In the genomic region with DNA sequence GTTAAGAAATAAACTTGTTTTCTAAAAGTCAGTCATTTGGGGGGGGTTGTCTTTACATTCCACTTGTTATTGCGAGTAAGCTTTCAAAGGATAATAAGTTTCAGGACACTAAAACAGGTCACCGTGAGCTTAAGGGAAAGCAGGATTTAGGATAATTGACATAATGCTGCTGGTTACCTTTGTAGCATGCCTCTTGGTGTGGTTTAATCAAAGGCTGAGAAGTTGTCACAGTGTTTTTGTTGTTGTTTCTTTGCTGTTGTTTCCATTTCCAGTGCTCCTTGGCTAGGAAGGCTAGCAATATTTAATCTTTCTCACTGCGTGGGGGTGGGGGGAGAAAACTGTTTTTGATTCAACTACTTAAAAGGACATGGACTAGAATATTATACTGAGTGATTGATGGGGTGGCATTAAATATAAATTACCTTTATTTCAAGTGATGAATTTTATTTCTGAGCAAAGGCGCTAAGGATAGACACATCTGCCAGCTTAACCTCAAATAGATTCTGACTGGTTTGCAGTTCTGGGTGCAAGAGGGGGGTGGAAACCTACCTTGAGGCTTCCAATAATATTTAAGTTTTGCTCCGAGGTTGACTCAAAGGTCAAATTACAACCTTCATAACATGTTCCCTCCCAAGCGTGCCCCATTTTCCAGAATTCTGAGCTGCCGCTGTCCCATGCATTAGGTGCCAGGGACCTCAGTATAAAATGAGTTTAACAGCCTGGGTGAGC, we compare ENCODE assay signal across 8 mouse cellular contexts. TPM values are rescaled to one million over a fixed set of nuclear protein-coding genes. Genes with fewer than 3 reads are reported as not detected.
A peak's percentile ranks its signal among the peaks of the same experiment; 100 is the strongest.
DNase-seq lines count a peak whose midpoint lies in the region; ATAC-seq and TF ChIP-seq lines count a peak whose summit lies in the region.

No protein-coding gene starts in this region.

- no peaks in the 10 kb centered on the region for H3K9me3 ChIP-seq in heart, embryonic 15.5 days (replicated peaks)
- no peaks in the 10 kb centered on the region for H3K9me3 ChIP-seq in limb, embryonic 13.5 days

- peak overlapping the region; percentile 49 for H3K4me2 ChIP-seq in heart, embryonic 15.5 days
- peak overlapping the region; percentile 78 for H3K4me2 ChIP-seq in limb, embryonic 13.5 days (replicated peaks)

- peak; percentile 5 for DNase-seq in cerebellum, adult 11-12 months
- DNase-seq in cerebellum, postnatal 4 days (ENCODE audit: low spot score in 2 of 2) = no peak
- DNase-seq in 3T3-L1 (ENCODE audit: low read depth, low spot score) = peak; percentile 38
- no peak for DNase-seq in urinary bladder, adult 18-20 months (ENCODE audit: low spot score in 2 of 2)

- H3K9ac ChIP-seq in heart, embryonic 15.5 days = no peak overlapping the region
- peak overlapping the region; percentile 39 for H3K9ac ChIP-seq in limb, embryonic 13.5 days

- H3K36me3 ChIP-seq in heart, embryonic 15.5 days = no peaks in the 10 kb centered on the region
- H3K36me3 ChIP-seq in limb, embryonic 13.5 days = no peaks in the 10 kb centered on the region
- H3K36me3 ChIP-seq in small intestine, adult 2 months (ENCODE audit: control insufficient read depth, insufficient read depth, low read length) = peaks cover 12% of the 10 kb centered on the region

- H3K4me3 ChIP-seq in heart, embryonic 15.5 days = peak overlapping the region; percentile 20; the same call in 1 of the 2 replicates
- peak overlapping the region; percentile 33 for H3K4me3 ChIP-seq in limb, embryonic 13.5 days
- no peak overlapping the region; the same call in 1 of the 2 replicates for H3K4me3 ChIP-seq in small intestine, adult 2 months (ENCODE audit: low read depth, low read length)

- H3K27ac ChIP-seq in heart, embryonic 15.5 days = no peak overlapping the region
- H3K27ac ChIP-seq in limb, embryonic 13.5 days = peak overlapping the region; percentile 44; the same call in 1 of the 2 replicates
- H3K27ac ChIP-seq in small intestine, adult 2 months (ENCODE audit: insufficient read depth, low read depth, low read length) = peak overlapping the region; percentile 10

- TF ChIP-seq CTCF in small intestine, adult 2 months (IDR thresholded peaks at IDR 0.05; ENCODE audit: extremely low read depth, insufficient read length, insufficient replicate concordance, low read depth, low read length) = no peak

- 65% methylated on average over 7 of the region's 7 CpGs for WGBS in heart, embryonic 15.5 days
- 25% methylated on average over 7 of the region's 7 CpGs for WGBS in limb, embryonic 13.5 days
- WGBS in small intestine, adult 2 months = 51% methylated on average over 7 of the region's 7 CpGs

- H3K27me3 ChIP-seq in heart, embryonic 15.5 days = no peaks in the 10 kb centered on the region
- no peaks in the 10 kb centered on the region for H3K27me3 ChIP-seq in limb, embryonic 13.5 days
- no peaks in the 10 kb centered on the region for H3K27me3 ChIP-seq in small intestine, adult 2 months (ENCODE audit: control insufficient read depth, insufficient read depth, low read length)

- no peak for ATAC-seq in heart, embryonic 15.5 days (replicated peaks; ENCODE audit: insufficient number of reproducible peaks, insufficient read depth, low FRiP score, low read depth)
- no peak for ATAC-seq in limb, embryonic 13.5 days (ENCODE audit: low FRiP score, low read depth)
- ATAC-seq in monocyte, adult 5-6 weeks (replicated peaks; ENCODE audit: insufficient number of reproducible peaks, low FRiP score, low TSS enrichment, poor library complexity, severe bottlenecking) = no peak

- H3K4me1 ChIP-seq in heart, embryonic 15.5 days (replicated peaks) = peaks cover 28% of the 10 kb centered on the region
- peaks cover 30% of the 10 kb centered on the region for H3K4me1 ChIP-seq in limb, embryonic 13.5 days
- peaks cover 10% of the 10 kb centered on the region for H3K4me1 ChIP-seq in small intestine, adult 2 months (ENCODE audit: control insufficient read depth, insufficient read depth, insufficient read length, low read length)

- TF ChIP-seq POLR2A in small intestine, adult 2 months (IDR thresholded peaks at IDR 0.05; ENCODE audit: low read depth, low read length) = no peak

RNA-seq across cellular contexts. Expression of gene Cited2, which starts 2.8 kb away (rescaled TPM):
- polyA plus RNA-seq in heart, embryonic 15.5 days (2015; fragmentation: Nextera tagmentation; extraction: Ambion mirVana) = 29.8 and 29.9 TPM in 2 replicates
- 37.3 and 40.6 TPM in 2 replicates for polyA plus RNA-seq in limb, embryonic 13.5 days (2015; fragmentation: Nextera tagmentation; extraction: Ambion mirVana)
- 48.2 and 143 TPM in 2 replicates for polyA plus RNA-seq in small intestine, adult 2 months (2012; rRNA removed)
- total RNA-seq in monocyte, adult 5-6 weeks (2017) = 29.2 to 39.7 TPM (median 32.6 TPM) in 3 replicates

Comparison
In these comparisons a context has a peak if more than half of its experiments do, and no peak if none do; other contexts are left out.
1. DNase-seq: peak in cerebellum, adult 11-12 months (single experiment) and 3T3-L1 (single experiment); none in cerebellum, postnatal 4 days (0 of 2) and urinary bladder, adult 18-20 months (0 of 2).